Mouse (Mus musculus) hindbrain, embryonic 16.5 days (tissue): Measurements from ENCODE around the gene Clint1. TPM values are rescaled to one million over a fixed set of nuclear protein-coding genes. Genes with fewer than 3 reads are reported as not detected.

ENCODE experiments used
- ATAC-seq: fragments of 200-750 bp; cut with Nextera tagmentation; 2 replicates; pipeline ENCODE4 v1.8.0; 2017; ENCODE audit warnings: moderate TSS enrichment, moderate library complexity
- H3K27ac ChIP-seq: fragments of 300-500 bp; sonication (generic); 2 replicates; pipeline ENCODE4 v1.5.1; 2014; ENCODE audit warnings: low read depth, mild to moderate bottlenecking, control low read depth, low read length, moderate library complexity
- H3K27me3 ChIP-seq: fragments of 300-500 bp; sonication (generic); replicated peaks from 2 replicates; pipeline ENCODE4 v1.6.1; 2014; ENCODE audit warnings: low read length; ENCODE audit not compliant: control insufficient read depth, insufficient read depth
- H3K36me3 ChIP-seq: fragments of 300-500 bp; sonication (generic); 2 replicates; pipeline ENCODE4 v1.6.1; 2014; ENCODE audit warnings: mild to moderate bottlenecking, low read length, moderate library complexity, mixed read lengths; ENCODE audit not compliant: control insufficient read depth, insufficient read depth
- H3K4me1 ChIP-seq: fragments of 300-500 bp; sonication (generic); 2 replicates; pipeline ENCODE4 v1.6.1; 2014; ENCODE audit warnings: low read depth, low read length; ENCODE audit not compliant: control insufficient read depth, insufficient read depth
- H3K4me2 ChIP-seq: fragments of 300-500 bp; sonication (generic); 2 replicates; pipeline ENCODE4 v1.6.1; 2014; ENCODE audit warnings: mild to moderate bottlenecking, low read length, control low read depth, moderate library complexity
- H3K4me3 ChIP-seq: fragments of 300-500 bp; sonication (generic); 2 replicates; pipeline ENCODE4 v1.5.1; 2014; ENCODE audit warnings: mild to moderate bottlenecking, low read length, control low read depth, moderate library complexity
- H3K9ac ChIP-seq: fragments of 300-500 bp; sonication (generic); 2 replicates; pipeline ENCODE4 v1.6.1; 2014; ENCODE audit warnings: low read depth, mild to moderate bottlenecking, control low read depth, low read length, moderate library complexity
- H3K9me3 ChIP-seq: fragments of 300-500 bp; sonication (generic); 2 replicates; pipeline ENCODE4 v1.6.1; 2014; ENCODE audit warnings: mild to moderate bottlenecking, low read length, moderate library complexity; ENCODE audit not compliant: control insufficient read depth
- WGBS: fragments of 180-500 bp; shearing (Covaris S2); extraction: QIAGEN DNeasy Blood & Tissue Kit; methylation state at CpG from one replicate; pipeline ENCODE4 v1.1.7; 2014; 5-methylcytosine and 5-hydroxymethylcytosine counted together
- polyA plus RNA-seq: library from polyadenylated mRNA; unstranded; fragments of >200 nt; fragmentation: Nextera tagmentation; extraction: Ambion mirVana; gene quantifications from 2 replicates; pipeline ENCODE4 v1.2.1, GENCODE M21; 2015

Gene Clint1
- polyA plus RNA-seq, 1 experiment from 2014 or later, result 39.4 TPM

- no peak overlapping the region for H3K9ac ChIP-seq
- no peaks in the 10 kb centered on the region for H3K27me3 ChIP-seq
- no peak for ATAC-seq
- no peaks in the 10 kb centered on the region for H3K9me3 ChIP-seq
- H3K4me3 ChIP-seq, result no peak overlapping the region
- H3K4me1 ChIP-seq, result no peaks in the 10 kb centered on the region
- WGBS, result 93% methylated on average over 8 of the region's 8 CpGs
- no peak overlapping the region for H3K27ac ChIP-seq
- no peak overlapping the region for H3K4me2 ChIP-seq
- H3K36me3 ChIP-seq, result no peaks in the 10 kb centered on the region
These were observed 41.0 kb upstream of the Clint1 start for GRCm38 (mm10) chr11:45810805-45811204.

DNA sequence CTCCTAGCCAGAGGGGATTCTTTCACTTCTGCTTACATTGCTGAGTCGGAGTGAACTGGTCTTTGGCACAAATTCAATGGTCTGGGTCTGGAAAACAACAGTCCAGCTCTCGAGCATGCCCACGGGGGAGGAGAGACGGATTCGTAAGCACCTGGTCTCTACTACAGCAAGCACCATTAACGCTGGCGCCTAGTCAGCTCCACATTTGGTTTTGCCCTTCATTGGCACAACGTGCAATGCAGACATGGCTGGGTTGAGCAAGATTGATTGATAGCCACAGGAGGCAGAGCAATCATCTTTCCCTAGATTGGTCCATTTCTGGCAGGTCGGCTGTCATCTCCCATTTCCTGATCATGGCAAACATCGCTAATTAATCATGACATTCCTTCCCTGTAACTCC, 36.2 kb upstream of the Clint1 start:
- Histone ChIP-seq H3K27me3 (no peaks in the 10 kb centered on the region), H3K4me1 (no peaks in the 10 kb centered on the region), H3K9me3 (no peaks in the 10 kb centered on the region), H3K4me3 (no peak overlapping the region), H3K9ac (no peak overlapping the region), H3K36me3 (no peaks in the 10 kb centered on the region), H3K4me2 (no peak overlapping the region), H3K27ac (no peak overlapping the region)
- peak; percentile 80 for ATAC-seq
- 60% methylated on average over 10 of the region's 10 CpGs for WGBS

- Histone ChIP-seq H3K4me1 (no peaks in the 10 kb centered on the region), H3K4me2 (no peak overlapping the region), H3K9me3 (no peaks in the 10 kb centered on the region), H3K27ac (no peak overlapping the region), H3K4me3 (no peak overlapping the region), H3K9ac (no peak overlapping the region), H3K36me3 (no peaks in the 10 kb centered on the region), H3K27me3 (no peaks in the 10 kb centered on the region)
- no peak for ATAC-seq
- WGBS, result 88% methylated on average over 1 of the region's 1 CpGs
These were observed 35.1 kb upstream of the Clint1 start for GRCm38 (mm10) chr11:45816712-45817111.

GRCm38 (mm10) chr11:45817996-45818395, 33.9 kb upstream of the Clint1 start:
- no peak overlapping the region for H3K9ac ChIP-seq
- H3K4me2 ChIP-seq, result no peak overlapping the region
- no peak overlapping the region for H3K27ac ChIP-seq
- H3K4me3 ChIP-seq, result no peak overlapping the region
- H3K27me3 ChIP-seq, result no peaks in the 10 kb centered on the region
- no peaks in the 10 kb centered on the region for H3K9me3 ChIP-seq
- peak; percentile 80 for ATAC-seq
- WGBS, result 55% methylated on average over 3 of the region's 3 CpGs
- H3K36me3 ChIP-seq, result no peaks in the 10 kb centered on the region
- no peaks in the 10 kb centered on the region for H3K4me1 ChIP-seq

DNA sequence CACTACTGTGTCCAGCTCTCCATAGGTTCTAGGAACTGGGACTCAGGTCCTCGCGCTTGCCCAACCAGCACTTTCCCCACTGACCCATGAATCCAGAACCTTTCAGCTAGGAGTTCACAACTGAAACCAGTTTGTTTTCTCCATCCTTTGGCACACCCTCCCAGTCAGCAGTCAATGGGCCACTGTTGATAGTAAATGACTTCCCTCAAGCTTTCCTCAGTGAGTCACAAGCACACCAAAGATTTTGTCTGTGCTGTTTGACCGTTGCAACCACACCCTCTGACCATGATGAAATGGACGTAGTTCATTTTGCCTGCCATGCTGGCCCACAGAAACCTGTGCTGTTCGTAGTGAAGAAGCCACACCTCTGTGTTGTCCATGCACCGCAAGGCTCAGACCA, 30.9 kb upstream of the Clint1 start:
- no peak overlapping the region for H3K27ac ChIP-seq
- H3K4me3 ChIP-seq, result no peak overlapping the region
- no peaks in the 10 kb centered on the region for H3K4me1 ChIP-seq
- WGBS, result 96% methylated on average over 6 of the region's 6 CpGs
- H3K27me3 ChIP-seq, result no peaks in the 10 kb centered on the region
- no peak overlapping the region for H3K9ac ChIP-seq
- H3K4me2 ChIP-seq, result no peak overlapping the region
- H3K36me3 ChIP-seq, result no peaks in the 10 kb centered on the region
- no peak for ATAC-seq
- no peaks in the 10 kb centered on the region for H3K9me3 ChIP-seq

- no peaks in the 10 kb centered on the region for H3K27me3 ChIP-seq
- no peak for ATAC-seq
- no peak overlapping the region for H3K9ac ChIP-seq
- H3K9me3 ChIP-seq, result no peaks in the 10 kb centered on the region
- H3K36me3 ChIP-seq, result no peaks in the 10 kb centered on the region
- no peak overlapping the region for H3K4me2 ChIP-seq
- no peak overlapping the region for H3K4me3 ChIP-seq
- no peaks in the 10 kb centered on the region for H3K4me1 ChIP-seq
- H3K27ac ChIP-seq, result no peak overlapping the region
These were observed 21.7 kb upstream of the Clint1 start for GRCm38 (mm10) chr11:45830112-45830511.

DNA sequence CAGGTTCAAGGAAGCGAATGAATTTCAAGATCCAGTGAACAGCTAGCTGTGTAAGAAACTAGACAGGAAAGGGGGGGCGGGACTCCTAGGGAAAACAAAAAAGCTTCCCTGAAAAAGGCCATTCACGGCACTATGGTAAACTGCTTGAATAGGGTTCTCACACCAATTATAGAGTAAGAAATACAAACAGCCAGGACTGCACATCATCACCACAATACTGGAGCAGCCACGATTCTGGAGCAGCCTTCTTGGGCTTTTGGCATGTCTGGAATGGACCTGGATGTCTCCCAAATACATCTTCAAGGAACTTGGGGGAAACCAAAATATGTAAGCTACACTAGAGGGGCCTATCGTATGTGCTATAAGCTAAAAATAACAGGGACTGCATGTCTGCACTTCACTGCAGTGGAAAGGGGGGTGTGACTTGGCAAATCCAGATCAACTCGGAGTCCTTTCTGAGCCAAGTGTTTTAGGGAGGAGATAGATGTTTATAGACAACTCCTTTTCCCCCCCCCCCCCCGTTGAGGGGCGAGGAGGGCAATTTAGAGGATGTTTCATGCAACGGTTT, 21.0 kb upstream of the Clint1 start:
- no peak overlapping the region for H3K4me3 ChIP-seq
- no peaks in the 10 kb centered on the region for H3K9me3 ChIP-seq
- H3K27me3 ChIP-seq, result no peaks in the 10 kb centered on the region
- H3K27ac ChIP-seq, result no peak overlapping the region
- H3K36me3 ChIP-seq, result no peaks in the 10 kb centered on the region
- H3K4me2 ChIP-seq, result no peak overlapping the region
- 63% methylated on average over 9 of the region's 9 CpGs for WGBS
- H3K4me1 ChIP-seq, result no peaks in the 10 kb centered on the region
- no peak for ATAC-seq
- no peak overlapping the region for H3K9ac ChIP-seq

DNA sequence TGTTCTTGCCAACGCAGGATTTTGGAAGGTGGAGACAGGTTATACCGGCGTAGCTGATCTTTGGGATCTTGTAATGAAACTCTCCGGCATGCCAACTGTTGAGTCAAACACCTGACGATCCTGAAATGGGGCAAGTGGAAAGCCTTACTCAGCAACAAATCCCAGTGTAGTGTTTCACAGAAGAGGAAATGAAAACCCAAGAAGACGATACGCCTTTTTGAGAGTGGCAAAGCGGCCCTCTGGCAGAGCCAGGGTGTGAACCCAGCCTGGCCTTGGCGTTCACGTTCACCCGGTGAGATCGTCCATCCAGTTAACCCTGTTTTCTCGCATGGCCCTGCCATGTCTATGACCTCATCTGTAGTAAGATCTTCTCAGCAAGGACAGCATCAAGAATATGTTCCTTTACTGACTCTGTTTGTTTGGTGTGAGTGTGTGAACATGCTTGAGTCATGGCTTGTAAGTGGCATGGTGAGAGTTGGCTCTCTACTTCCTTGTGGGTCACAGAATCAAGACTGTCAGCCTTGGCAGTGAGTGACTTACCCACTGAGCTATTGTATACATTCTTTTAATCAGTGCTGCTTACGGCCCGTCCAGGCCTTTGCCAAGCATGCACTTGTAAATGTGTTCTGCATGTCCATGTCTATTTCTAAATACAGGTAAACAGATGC, 20.2 kb upstream of the Clint1 start:
- Histone ChIP-seq H3K9me3 (no peaks in the 10 kb centered on the region), H3K4me3 (no peak overlapping the region), H3K36me3 (no peaks in the 10 kb centered on the region), H3K27ac (no peak overlapping the region), H3K4me1 (no peaks in the 10 kb centered on the region), H3K27me3 (no peaks in the 10 kb centered on the region), H3K4me2 (no peak overlapping the region), H3K9ac (no peak overlapping the region)
- 91% methylated on average over 15 of the region's 15 CpGs for WGBS
- no peak for ATAC-seq

GRCm38 (mm10) chr11:45835625-45836255, 16.1 kb upstream of the Clint1 start:
- no peak overlapping the region for H3K27ac ChIP-seq
- H3K4me1 ChIP-seq, result no peaks in the 10 kb centered on the region
- H3K9ac ChIP-seq, result no peak overlapping the region
- WGBS, result 9% methylated on average over 4 of the region's 4 CpGs
- H3K27me3 ChIP-seq, result no peaks in the 10 kb centered on the region
- H3K36me3 ChIP-seq, result no peaks in the 10 kb centered on the region
- H3K4me2 ChIP-seq, result no peak overlapping the region
- no peak overlapping the region for H3K4me3 ChIP-seq
- H3K9me3 ChIP-seq, result no peaks in the 10 kb centered on the region
- ATAC-seq, result no peak
